Mouse (Mus musculus) lung, adult 2 months (tissue): ENCODE measurements around the gene Il17rc. TPM values are rescaled to one million over a fixed set of nuclear protein-coding genes. Genes with fewer than 3 reads are reported as not detected.

Experiments
- DNase-seq: peaks from one replicate; pipeline ENCODE4 v3.0.0; 2022
- H3K4me1 ChIP-seq: fragments of 200-500 bp; 2 replicates; pipeline ENCODE4 v1.6.1; 2011; ENCODE audit warnings: low read length; ENCODE audit not compliant: control insufficient read depth, insufficient read depth
- H3K4me3 ChIP-seq: fragments of 200-500 bp; replicated peaks from 2 replicates; pipeline ENCODE3; 2011; ENCODE audit warnings: low read depth, mild to moderate bottlenecking, control low read depth, low read length; ENCODE audit errors: extremely low read depth
- CTCF ChIP-seq: fragments of 200-500 bp; IDR thresholded peaks from 2 replicates; pipeline ENCODE4 v1.5.1; 2011; ENCODE audit warnings: mild to moderate bottlenecking, low read length, control low read depth; ENCODE audit not compliant: insufficient read depth
- POLR2A ChIP-seq: fragments of 200-500 bp; IDR thresholded peaks from 2 replicates; pipeline ENCODE4 v1.6.1; 2011; ENCODE audit warnings: low read depth, mild to moderate bottlenecking, control low read depth, low read length, borderline replicate concordance; ENCODE audit errors: extremely low read depth
- WGBS: fragments of 180-500 bp; shearing (Covaris S2); methylation state at CpG from one replicate; pipeline ENCODE4 v1.1.7; 2018; 5-methylcytosine and 5-hydroxymethylcytosine counted together
- polyA plus RNA-seq: library from polyadenylated mRNA; depleted of rRNA; stranded (reverse); fragments of >200 nt; gene quantifications from 2 replicates; pipeline ENCODE4 v1.2.3, GENCODE M21; 2012

Il17rc gene
- polyA plus RNA-seq, 1 experiment: 100.0 TPM

DNA sequence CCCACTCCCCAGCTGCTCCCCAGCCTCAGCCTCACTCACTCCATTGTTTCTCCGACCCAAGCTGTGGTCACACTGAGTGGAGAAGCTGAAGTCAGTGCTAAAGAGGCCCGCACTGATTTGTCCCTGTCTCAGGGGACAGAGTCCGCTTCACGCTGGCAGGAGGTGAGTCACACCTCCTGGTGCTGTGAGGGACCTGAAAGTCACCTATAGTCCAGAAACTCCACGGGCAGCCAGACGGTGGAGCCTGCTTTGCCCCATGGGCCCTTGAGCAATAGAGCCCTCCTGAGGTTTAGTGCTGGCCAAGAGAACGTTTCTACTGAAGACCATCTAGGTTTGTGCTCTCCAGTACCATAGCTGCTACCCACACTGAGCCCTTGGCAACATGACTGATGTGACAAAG is 36.5 kb upstream of the Il17rc start:
- TF ChIP-seq POLR2A: no peak
- no peak for TF ChIP-seq CTCF
- Histone ChIP-seq H3K4me1 (no peaks in the 10 kb centered on the region), H3K4me3 (no peak overlapping the region)
- WGBS: 64% methylated on average over 7 of the region's 7 CpGs
- DNase-seq: no peak

GRCm38 (mm10) chr6:113435664-113436205 is 35.5 kb upstream of the Il17rc start, which contains the start of gene Cidec:
Gene Cidec (minus strand): TSS chr6:113435760.
- no peak within 1 kb of the TSS for H3K4me3 ChIP-seq
- no peak for TF ChIP-seq CTCF
- no peak for TF ChIP-seq POLR2A
- no peak for DNase-seq
- 71% methylated on average over 9 of the region's 9 CpGs for WGBS
- H3K4me1 ChIP-seq: no peaks in the 10 kb centered on the region

GRCm38 (mm10) chr6:113437135-113437534 is 34.1 kb upstream of the Il17rc start:
- H3K4me3 ChIP-seq: no peak overlapping the region
- DNase-seq: no peak
- H3K4me1 ChIP-seq: no peaks in the 10 kb centered on the region
- TF ChIP-seq POLR2A (no peak), CTCF (no peak)
- 64% methylated on average over 12 of the region's 12 CpGs for WGBS

DNA sequence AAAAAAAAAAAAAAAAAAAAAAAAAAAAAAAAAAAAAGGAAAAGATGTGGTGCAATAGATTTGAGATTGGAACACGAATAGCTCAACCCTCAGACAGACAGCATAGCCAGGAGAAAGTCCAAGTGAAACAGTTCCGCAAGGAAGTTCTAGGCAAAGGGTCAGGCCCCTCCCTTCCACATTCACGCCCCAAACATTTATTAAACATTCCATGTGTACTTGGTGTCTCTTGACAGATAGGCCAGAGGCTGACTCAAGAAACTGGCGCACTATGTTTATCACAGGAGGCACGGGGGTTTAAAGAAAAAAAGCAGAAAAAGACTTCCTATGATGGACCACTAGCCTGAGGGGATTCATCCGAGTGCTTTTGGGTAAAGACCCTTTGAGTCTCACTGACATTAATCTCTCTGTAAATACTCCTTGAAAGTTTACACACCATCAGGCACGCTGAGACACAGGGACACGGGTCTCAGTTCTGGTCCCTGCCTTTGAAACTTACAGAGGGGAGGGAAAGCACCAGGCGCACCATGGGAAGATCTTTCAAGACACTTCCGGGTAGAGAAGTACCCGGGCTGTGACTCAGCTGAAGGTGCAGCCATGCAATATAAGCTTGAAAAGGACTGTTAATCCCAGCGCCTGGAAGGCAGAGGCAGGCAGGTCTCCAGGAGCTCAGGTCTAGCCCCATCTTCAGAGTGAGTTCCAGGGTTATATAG is 32.4 kb upstream of the Il17rc start:
- Histone ChIP-seq H3K4me1 (peaks cover 3% of the 10 kb centered on the region; the same call in 1 of the 2 replicates), H3K4me3 (no peak overlapping the region)
- no peak for TF ChIP-seq POLR2A
- no peak for DNase-seq
- 34% methylated on average over 12 of the region's 12 CpGs for WGBS

DNA sequence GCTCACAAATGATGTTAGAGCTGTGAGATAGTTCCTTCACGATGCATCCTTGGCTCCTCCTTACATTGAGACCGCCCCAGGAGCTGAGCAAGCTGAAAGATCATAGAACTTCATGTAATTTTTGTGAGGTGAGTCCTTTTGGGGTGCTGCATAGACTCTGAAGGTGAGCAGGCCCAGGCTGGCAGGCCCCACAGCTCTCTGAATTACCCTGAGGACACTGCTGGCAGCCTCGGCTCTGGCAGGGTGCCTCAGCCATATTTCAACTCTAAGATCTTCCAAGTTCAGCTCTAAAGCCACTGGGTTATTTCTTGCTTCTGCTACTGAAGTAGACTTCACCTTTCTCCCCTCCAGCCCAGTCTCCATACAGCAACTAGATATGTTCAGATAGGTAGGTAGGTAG is 30.5 kb upstream of the Il17rc start:
- no peak for TF ChIP-seq CTCF
- no peak for TF ChIP-seq POLR2A

DNA sequence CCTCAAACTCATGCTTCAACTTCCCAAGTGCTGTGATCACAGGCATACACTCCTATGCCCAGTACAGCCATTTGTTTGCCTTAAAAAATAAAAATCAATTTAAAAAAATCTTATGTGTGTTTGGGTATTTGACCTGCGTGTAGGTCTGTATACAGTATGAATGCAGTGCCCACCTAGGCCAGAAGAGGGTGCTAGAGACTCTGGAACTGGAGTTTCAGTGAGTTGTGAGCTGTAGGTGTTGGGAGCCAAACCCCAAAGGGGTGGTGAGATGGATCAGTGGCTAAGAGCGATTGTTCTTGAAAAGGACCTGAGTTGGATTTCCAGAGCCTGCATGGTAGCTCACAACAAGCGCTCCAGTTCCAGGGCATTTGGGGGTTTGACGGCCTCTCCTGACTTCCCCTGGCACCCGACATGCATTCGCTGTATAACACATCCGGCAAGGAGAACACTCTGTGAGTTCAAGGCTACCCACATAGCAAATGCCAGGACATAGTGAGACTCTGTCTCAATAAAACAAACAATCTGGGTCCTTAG is 30.0 kb upstream of the Il17rc start:
- Histone ChIP-seq H3K4me1 (peaks cover 3% of the 10 kb centered on the region; the same call in 1 of the 2 replicates), H3K4me3 (no peak overlapping the region)
- 48% methylated on average over 7 of the region's 7 CpGs for WGBS
- TF ChIP-seq POLR2A (no peak), CTCF (peak; percentile 70)
- DNase-seq: peak; percentile 74

More for the DNA sequence above, 30.5 kb upstream of the Il17rc start:
- no peak for DNase-seq
- Histone ChIP-seq H3K4me3 (no peak overlapping the region), H3K4me1 (peaks cover 3% of the 10 kb centered on the region; the same call in 1 of the 2 replicates)
- WGBS: 84% methylated on average over 3 of the region's 3 CpGs

GRCm38 (mm10) chr6:113442087-113442441 is 29.2 kb upstream of the Il17rc start:
- no peak for DNase-seq
- 37% methylated on average over 9 of the region's 9 CpGs for WGBS
- Histone ChIP-seq H3K4me1 (peaks cover 3% of the 10 kb centered on the region; the same call in 1 of the 2 replicates), H3K4me3 (peak overlapping the region; percentile 52)
- TF ChIP-seq POLR2A: no peak
- TF ChIP-seq CTCF: no peak

DNA sequence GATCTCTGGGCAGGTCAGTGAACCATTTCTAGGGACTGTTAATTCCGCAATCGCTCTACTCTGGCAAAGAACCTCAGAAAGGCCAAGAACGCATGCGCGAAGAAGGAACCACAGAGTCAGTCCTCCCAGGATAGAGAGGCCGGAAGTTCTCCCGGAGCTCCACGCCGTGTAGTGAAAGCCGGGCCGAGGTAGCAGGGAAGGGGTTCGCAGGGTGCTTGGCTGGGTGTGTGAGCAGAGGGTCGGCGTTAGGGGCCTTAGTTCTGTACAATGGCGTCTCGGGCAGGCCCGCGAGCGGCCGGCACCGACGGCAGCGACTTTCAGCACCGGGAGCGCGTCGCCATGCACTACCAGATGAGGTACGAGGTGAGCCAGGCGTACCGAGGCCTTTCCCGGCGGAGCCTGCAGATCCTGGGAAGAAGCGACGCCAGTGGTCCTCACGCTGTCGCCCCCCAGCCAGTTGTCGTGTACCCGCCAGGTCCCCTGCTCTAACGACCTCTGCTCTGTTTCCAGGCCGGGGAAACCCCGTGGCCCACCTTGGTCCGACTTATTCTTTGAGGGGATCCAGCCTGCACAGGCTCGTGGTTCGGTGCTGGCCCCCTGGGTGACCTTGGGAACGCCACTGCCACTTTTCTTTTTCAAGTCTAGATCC is 28.7 kb upstream of the Il17rc start, which contains the start of gene Jagn1:
Gene Jagn1, plus strand, starts transcription at position 128 of the 649 bp plus-strand sequence.
- no peak for TF ChIP-seq CTCF
- peak; percentile 67; the same call in 1 of the 2 replicates for TF ChIP-seq POLR2A

DNA sequence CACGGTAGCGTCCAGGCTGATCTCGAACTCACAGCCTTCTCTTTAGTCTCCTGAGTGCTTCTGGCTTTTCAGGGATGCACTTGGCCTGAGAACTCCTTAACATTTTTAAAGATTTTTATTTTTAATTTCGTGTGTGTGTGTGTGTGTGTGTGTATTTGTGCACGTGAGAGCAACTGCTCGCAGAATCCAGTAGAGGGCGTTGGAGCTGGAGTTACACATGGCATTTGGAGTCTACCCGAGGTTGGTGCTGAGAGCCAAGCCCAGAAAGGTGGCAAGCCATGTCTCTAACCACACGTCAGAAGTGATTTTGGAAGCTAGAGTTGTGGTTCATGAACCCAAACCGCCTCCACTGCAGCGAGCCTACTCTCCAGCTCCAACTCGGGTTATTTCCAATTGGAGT is 28.1 kb upstream of the Il17rc start:
- Histone ChIP-seq H3K4me3 (peak overlapping the region; percentile 81), H3K4me1 (peaks cover 3% of the 10 kb centered on the region; the same call in 1 of the 2 replicates)
- no peak for DNase-seq
- 40% methylated on average over 12 of the region's 12 CpGs for WGBS
- 0 out of 2 replicates have a peak, but pooled peaks have one; percentile 11 for TF ChIP-seq CTCF
- TF ChIP-seq POLR2A: no peak

More for the DNA sequence above, 28.7 kb upstream of the Il17rc start, which contains the start of gene Jagn1:
- peak; percentile 89 for DNase-seq
- peak within 1 kb of the TSS; percentile 81 for H3K4me3 ChIP-seq
- peaks cover 3% of the 10 kb centered on the region; the same call in 1 of the 2 replicates for H3K4me1 ChIP-seq
- WGBS: 1% methylated on average over 45 of the region's 45 CpGs
